Comparison of ENCODE assay signal across 11 mouse cellular contexts in genomic region chr9:86878716-86879115, GRCm38 (mm10). TPM values are rescaled to one million over a fixed set of nuclear protein-coding genes. Genes with fewer than 3 reads are reported as not detected.
DNase-seq lines count a peak whose midpoint lies in the region; ATAC-seq lines count a peak whose summit lies in the region.
"Had no signal": no experiment of that assay in that cellular context is flagged by ENCODE, and none has a peak within 500 bp of the region (broad histone marks: within the 10 kb centered on the region; RNA-seq: fewer than 3 reads in every experiment).

No protein-coding gene starts in this region.

- peak overlapping the region; percentile 86 for H3K4me2 ChIP-seq in heart, embryonic 13.5 days
- H3K4me2 ChIP-seq in limb, embryonic 12.5 days = peak overlapping the region; percentile 97

- H3K9ac ChIP-seq in heart, embryonic 13.5 days = peak overlapping the region; percentile 90
- H3K9ac ChIP-seq in limb, embryonic 12.5 days (replicated peaks) = no peak overlapping the region

- 0 out of 2 replicates have a peak overlapping the region, but pooled peaks have one; percentile 94 for H3K27ac ChIP-seq in heart, embryonic 13.5 days (replicated peaks)
- H3K27ac ChIP-seq in limb, embryonic 12.5 days = no peak overlapping the region

- 73% methylated on average over 6 of the region's 6 CpGs for WGBS in heart, embryonic 13.5 days
- 64% methylated on average over 6 of the region's 6 CpGs for WGBS in limb, embryonic 12.5 days

- no peaks in the 10 kb centered on the region for H3K36me3 ChIP-seq in heart, embryonic 13.5 days
- H3K36me3 ChIP-seq in limb, embryonic 12.5 days = no peaks in the 10 kb centered on the region

- peaks cover 31% of the 10 kb centered on the region for H3K4me1 ChIP-seq in heart, embryonic 13.5 days
- peaks cover 8% of the 10 kb centered on the region for H3K4me1 ChIP-seq in limb, embryonic 12.5 days (replicated peaks)

- no peaks in the 10 kb centered on the region for H3K9me3 ChIP-seq in heart, embryonic 13.5 days
- H3K9me3 ChIP-seq in limb, embryonic 12.5 days = no peaks in the 10 kb centered on the region

- ATAC-seq in heart, embryonic 13.5 days (ENCODE audit: extremely low read depth, insufficient number of reproducible peaks, low FRiP score, low TSS enrichment) = no peak
- ATAC-seq in limb, embryonic 12.5 days (ENCODE audit: insufficient number of reproducible peaks, insufficient read depth, low FRiP score, low TSS enrichment, low read depth) = no peak

- intact Hi-C loops in left cerebral cortex, postnatal 4 days (cut with DNase I) = loop anchor here (2.0 kb wide), 1 partner anchor 142 kb away; no protein-coding TSS in a partner anchor

- DNase-seq in heart, adult 18-20 months = no peak
- peak; percentile 15 for DNase-seq in right cerebral cortex, postnatal 25 days
- DNase-seq in right cerebral cortex, postnatal 36 days (ENCODE audit: low spot score in 2 of 2) = no peak
- no peak for DNase-seq in gastrocnemius, postnatal 4 days (ENCODE audit: low spot score in 2 of 2)
- DNase-seq in left cerebral cortex, postnatal 4 days = no peak
- no peak for DNase-seq in lung, postnatal 4 days

- H3K4me3 ChIP-seq in heart, embryonic 13.5 days = peak overlapping the region; percentile 88
- peak overlapping the region; percentile 75; the same call in 1 of the 2 replicates for H3K4me3 ChIP-seq in limb, embryonic 12.5 days (replicated peaks)

- H3K27me3 ChIP-seq in heart, embryonic 13.5 days (replicated peaks) = peaks cover 51% of the 10 kb centered on the region
- H3K27me3 ChIP-seq in limb, embryonic 12.5 days = peaks cover 54% of the 10 kb centered on the region

RNA-seq across cellular contexts. Expression of gene Snap91, which starts 1.7 kb away (rescaled TPM):
- 75.7 and 79.1 TPM in 2 replicates for polyA plus RNA-seq in heart, embryonic 13.5 days (2015; fragmentation: Nextera tagmentation; extraction: Ambion mirVana)
- total RNA-seq in heart, adult 18-20 months (2021) = 1 to 10 TPM; 4.8 to 7.0 TPM
- 5.6 and 5.8 TPM in 2 replicates for polyA plus RNA-seq in limb, embryonic 12.5 days (2016; fragmentation: Nextera tagmentation; extraction: Ambion mirVana)
- total RNA-seq in gastrocnemius, postnatal 4 days (2021) = 1 to 10 TPM; 1.9 to 2.2 TPM
- total RNA-seq in left cerebral cortex, postnatal 4 days (2021) = 100 to 1,000 TPM; 378 to 413 TPM
- total RNA-seq: hematopoietic stem cell, adult 5-6 weeks; monocyte, adult 5-6 weeks had no signal
- polyA plus RNA-seq: liver, adult 2 months had no signal

Comparison
In these comparisons a context has a peak if more than half of its experiments do, and no peak if none do; other contexts are left out.
1. RNA of gene Snap91, which starts 1.7 kb away (total RNA-seq): 378 to 413 TPM in left cerebral cortex, postnatal 4 days; 4.8 to 7.0 TPM in heart, adult 18-20 months and 1.9 to 2.2 TPM in gastrocnemius, postnatal 4 days; every median in the first group is over 10 times any median in the second.